Mouse (Mus musculus) brain, embryonic 14.5 days (tissue): Measurements from ENCODE around the gene Kcnb1. TPM values are rescaled to one million over a fixed set of nuclear protein-coding genes. Genes with fewer than 3 reads are reported as not detected.

Experiments
- DNase-seq: peaks from one replicate; pipeline ENCODE4 v3.0.0-alpha.2; 2011; ENCODE audit warnings: low read depth
- CTCF ChIP-seq: fragments of 200-500 bp; IDR thresholded peaks from 2 replicates; pipeline ENCODE4 v1.5.1; 2012; ENCODE audit warnings: inconsistent platforms, mild to moderate bottlenecking, moderate library complexity, borderline replicate concordance; ENCODE audit not compliant: insufficient read depth, insufficient read length; ENCODE audit errors: extremely low read depth
- POLR2A ChIP-seq: fragments of 200-500 bp; IDR thresholded peaks from 2 replicates; pipeline ENCODE4 v1.6.1; 2012; ENCODE audit warnings: mild to moderate bottlenecking, inconsistent platforms, borderline replicate concordance; ENCODE audit not compliant: poor library complexity, insufficient read depth, insufficient read length, severe bottlenecking; ENCODE audit errors: extremely low read depth
- polyA plus RNA-seq: library from polyadenylated mRNA; depleted of rRNA; stranded (reverse); fragments of >200 nt; gene quantifications from 2 replicates; pipeline ENCODE4 v1.2.3, GENCODE M21; 2012; rRNA removed

Gene Kcnb1
- 4.5 and 9.2 TPM in 2 replicates for polyA plus RNA-seq

GRCm38 (mm10) chr2:167190076-167190399 is at the start of gene Kcnb1:
TSS of gene Kcnb1 (minus strand) at chr2:167190155.
- TF ChIP-seq CTCF, result peak; percentile 57
- TF ChIP-seq POLR2A, result no peak
- DNase-seq, result peak; percentile 93

DNA sequence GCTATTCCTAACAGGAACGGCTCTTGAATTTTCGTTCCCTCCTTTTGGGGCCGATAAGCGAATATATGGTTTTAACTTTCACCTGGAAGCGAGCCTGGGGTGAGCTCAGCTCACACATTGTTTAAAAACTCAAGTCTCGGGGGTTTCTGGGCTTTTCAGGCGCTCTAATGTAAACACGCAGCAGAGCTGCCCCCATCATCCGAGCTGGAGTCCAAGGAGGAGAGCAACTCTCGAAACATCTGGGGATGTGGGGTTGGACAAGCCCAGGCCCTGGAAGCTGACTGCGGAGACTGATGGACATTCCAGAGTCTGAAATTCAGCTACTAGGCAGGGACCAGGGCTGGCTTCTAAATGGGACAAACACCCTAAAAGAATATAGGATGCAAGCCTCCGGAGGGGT is 49.3 kb upstream of the Kcnb1 start:
- no peak for DNase-seq
- TF ChIP-seq POLR2A, result no peak
- no peak for TF ChIP-seq CTCF

DNA sequence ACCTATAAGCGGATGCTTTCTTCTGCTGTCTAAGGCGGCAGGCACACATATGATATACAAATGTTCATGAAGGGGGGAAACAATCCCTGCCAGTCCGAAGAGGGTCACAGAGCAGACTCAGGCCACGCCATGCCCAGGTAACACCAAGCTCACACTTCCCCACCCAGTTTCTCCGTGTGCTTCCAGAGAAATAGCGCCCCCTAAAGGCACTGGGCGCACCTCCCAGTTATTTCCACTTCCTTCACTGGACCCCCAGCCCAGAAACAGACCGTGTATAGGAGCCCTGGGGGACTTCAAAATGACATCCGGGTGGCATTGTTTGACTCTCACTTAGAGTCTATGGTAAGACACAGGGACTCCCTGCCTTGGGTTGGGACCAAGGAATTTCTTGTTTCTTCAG is 47.3 kb upstream of the Kcnb1 start:
- peak; percentile 6; the same call in 1 of the 2 replicates for TF ChIP-seq CTCF
- TF ChIP-seq POLR2A, result no peak
- DNase-seq, result no peak

- TF ChIP-seq POLR2A (no peak), CTCF (no peak)
- DNase-seq, result no peak
Measured at GRCm38 (mm10) chr2:167236174-167236573, 46.2 kb upstream of the Kcnb1 start.

DNA sequence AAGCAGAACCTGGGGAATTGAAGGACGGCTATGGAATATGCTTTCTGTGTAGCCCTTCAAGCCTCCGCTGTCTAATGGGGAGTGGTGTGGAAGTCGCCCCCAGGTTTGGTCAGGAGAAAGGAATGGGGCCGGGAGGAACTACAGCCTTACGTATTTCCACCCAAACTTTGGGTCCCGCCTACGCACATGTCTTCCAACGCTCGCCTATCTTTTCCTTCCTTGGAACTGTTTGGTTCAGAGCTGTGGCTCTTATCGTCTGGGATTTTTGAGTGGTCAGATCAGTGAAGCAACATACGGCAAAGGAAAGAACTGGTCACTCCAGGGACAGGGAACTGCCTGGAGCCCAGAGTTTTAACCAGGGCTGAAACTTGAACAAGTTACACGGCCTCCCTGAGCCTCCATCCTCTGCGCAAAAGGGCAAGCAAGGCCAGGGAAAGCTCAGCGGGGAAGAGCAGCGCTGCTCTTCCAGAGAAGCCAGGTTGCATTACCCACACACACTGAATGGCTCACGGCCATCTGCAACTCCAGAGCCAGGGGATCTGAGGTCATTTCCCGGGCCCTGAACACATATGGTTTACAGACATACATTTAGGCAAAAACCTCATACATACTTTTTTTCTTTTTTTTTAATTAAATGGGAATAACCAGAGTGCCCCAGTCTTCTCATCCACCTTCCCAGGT is 45.5 kb upstream of the Kcnb1 start:
- TF ChIP-seq POLR2A (no peak), CTCF (no peak)
- no peak for DNase-seq

- no peak for TF ChIP-seq CTCF
- no peak for TF ChIP-seq POLR2A
- no peak for DNase-seq
Measured at GRCm38 (mm10) chr2:167233771-167234170, 43.8 kb upstream of the Kcnb1 start.

GRCm38 (mm10) chr2:167233009-167233335 is 43.0 kb upstream of the Kcnb1 start:
- no peak for DNase-seq
- TF ChIP-seq POLR2A, result no peak

DNA sequence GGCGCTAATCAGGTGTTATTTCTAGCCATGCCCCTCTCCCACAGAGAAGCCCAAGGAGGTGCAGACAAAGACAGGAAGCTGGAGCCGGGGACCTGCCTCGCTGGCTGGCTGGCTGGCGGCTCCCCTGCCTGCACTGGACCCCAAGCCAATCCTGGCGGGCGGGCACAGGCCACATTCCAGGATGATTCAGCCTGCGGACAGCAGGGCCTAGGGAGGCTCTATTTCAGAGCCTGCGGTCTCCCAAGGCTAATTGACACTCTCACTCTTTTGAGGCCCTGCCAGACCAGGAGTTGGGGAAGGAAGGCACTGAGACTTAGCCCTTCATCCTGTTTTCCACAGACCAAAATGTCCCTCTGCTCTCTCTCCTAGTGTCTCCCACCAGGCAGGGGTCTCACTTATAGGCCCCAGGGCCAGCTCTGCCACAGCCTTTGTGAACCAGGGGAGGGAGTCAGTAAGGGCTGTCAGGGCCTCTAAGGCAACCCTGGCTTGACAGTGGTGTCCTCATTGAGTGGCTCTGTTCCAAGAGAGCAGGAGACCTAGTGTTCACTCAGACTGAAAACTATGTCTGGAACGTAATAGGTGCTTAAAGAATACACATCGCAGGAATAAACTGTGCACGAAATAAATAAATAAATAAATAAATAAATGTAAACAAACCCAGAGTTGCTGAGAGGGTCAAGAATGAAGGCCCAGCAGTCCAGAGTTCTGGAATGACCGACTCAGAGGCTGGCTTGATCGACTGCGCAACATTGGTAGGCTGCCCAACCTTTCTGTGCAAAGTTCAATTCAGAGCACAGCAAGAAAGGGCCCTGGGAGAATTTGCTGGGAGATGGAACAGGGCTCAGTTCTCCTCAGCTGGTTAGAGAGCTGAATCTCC is 42.4 kb upstream of the Kcnb1 start:
- no peak for TF ChIP-seq POLR2A
- DNase-seq, result no peak

- TF ChIP-seq POLR2A (no peak), CTCF (no peak)
- DNase-seq, result peak; percentile 51
Measured at GRCm38 (mm10) chr2:167230554-167230953, 40.6 kb upstream of the Kcnb1 start.

DNA sequence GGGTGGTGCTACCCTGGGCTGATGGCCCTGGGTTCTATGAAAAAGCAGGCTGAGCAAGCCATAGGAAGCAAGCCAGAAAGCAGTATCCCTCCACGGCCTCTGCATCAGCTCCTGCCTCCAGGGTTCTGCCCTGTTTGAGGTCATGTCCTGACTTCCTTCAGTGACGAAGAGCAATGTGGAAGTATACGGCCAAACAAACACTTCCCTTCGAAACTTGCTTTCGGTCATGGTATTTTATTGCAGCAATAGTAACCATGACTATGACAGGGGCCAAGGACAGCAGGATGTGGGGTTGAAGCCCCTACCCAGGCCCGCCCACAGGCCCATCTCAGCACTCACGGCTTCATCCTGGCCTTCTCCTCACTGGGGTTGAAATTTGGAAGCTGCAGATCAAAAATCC is 35.0 kb upstream of the Kcnb1 start:
- TF ChIP-seq POLR2A (no peak), CTCF (no peak)
- no peak for DNase-seq

GRCm38 (mm10) chr2:167224194-167224593 is 34.2 kb upstream of the Kcnb1 start:
- TF ChIP-seq CTCF (no peak), POLR2A (no peak)
- DNase-seq, result no peak

DNA sequence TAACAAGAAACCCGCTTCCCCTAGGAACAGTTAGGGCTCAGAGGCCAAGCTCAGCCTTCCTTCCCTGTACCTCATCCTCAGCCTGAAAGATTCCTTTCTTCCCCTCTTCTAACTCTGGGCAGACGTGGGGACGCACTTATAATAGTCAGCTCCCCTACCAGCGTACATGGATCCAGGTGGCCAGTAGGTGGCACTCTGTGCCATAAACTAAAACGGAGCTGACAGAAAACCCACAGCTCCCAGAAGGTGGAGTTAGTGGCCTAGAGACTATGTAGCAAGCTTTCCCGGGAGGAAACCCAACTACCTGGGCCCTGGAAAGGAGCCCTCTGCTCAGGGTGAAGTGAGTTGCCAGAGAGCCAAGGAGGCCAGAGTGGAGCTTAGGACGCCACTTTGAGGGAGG is 32.2 kb upstream of the Kcnb1 start:
- TF ChIP-seq CTCF, result peak; percentile 89
- no peak for TF ChIP-seq POLR2A
- peak; percentile 83 for DNase-seq

DNA sequence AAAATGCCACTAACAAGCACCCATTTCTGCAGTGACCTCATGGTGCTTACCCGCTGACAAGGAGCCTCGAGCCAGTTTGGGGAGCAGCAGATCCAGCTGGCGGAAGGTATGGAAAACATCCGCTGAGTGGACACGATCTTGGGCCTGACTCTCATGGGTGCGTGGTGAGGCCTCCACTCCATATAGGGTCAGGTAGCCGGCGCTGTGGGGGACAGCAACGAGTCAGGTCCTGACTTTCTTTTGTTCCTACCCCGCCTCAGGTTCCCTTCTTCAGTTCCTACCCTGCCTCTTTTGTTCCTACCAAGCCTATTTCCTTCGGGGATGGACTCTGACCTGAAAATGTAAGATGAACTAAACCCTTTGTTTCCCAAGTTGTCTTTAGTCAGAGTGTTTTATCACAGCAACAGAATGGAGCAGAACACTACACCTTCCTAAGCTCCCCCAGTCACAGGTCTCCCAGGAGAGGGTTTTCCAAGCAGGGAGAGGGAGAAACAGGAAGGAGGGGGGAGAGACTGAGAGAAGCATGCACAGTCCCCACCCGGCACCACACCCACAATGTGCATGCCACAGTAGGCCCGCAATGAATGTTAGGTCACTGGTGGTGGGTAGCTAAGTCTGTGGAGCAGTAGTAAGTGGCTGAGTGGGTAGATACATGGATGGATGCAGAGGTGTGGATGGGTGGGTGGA is 31.3 kb upstream of the Kcnb1 start:
- no peak for TF ChIP-seq CTCF
- TF ChIP-seq POLR2A, result no peak
- DNase-seq, result no peak
